Mouse (Mus musculus): ENCODE measurements around the gene Folr1. TPM values are rescaled to one million over a fixed set of nuclear protein-coding genes. Genes with fewer than 3 reads are reported as not detected.

Gene Folr1
- total RNA-seq, 2 experiments from 2014 or later: 0.74 TPM; not detected in 1

GRCm38 (mm10) chr7:101869163-101869500 is 1.5 kb downstream of the Folr1 start:
- no peak for ATAC-seq (replicated peaks; ENCODE audit: poor library complexity)

- ATAC-seq (replicated peaks; ENCODE audit: poor library complexity): peak; percentile 69
These were observed 2.1 kb downstream of the Folr1 start for GRCm38 (mm10) chr7:101868241-101869162.

- ATAC-seq (replicated peaks; ENCODE audit: poor library complexity): no peak
These were observed 3.1 kb downstream of the Folr1 start for GRCm38 (mm10) chr7:101867482-101867881.

GRCm38 (mm10) chr7:101866491-101867265 is 3.9 kb downstream of the Folr1 start:
- no peak for ATAC-seq (replicated peaks; ENCODE audit: poor library complexity)

GRCm38 (mm10) chr7:101863415-101863814 is 7.2 kb downstream of the Folr1 start, which contains the start of gene Anapc15:
Anapc15 (plus strand) TSS chr7:101863715.
- ATAC-seq (replicated peaks; ENCODE audit: poor library complexity): no peak

- ATAC-seq (replicated peaks; ENCODE audit: poor library complexity): no peak
These were observed 8.3 kb downstream of the Folr1 start for GRCm38 (mm10) chr7:101862291-101862690.

GRCm38 (mm10) chr7:101860978-101861377 is 9.6 kb downstream of the Folr1 start:
- no peak for ATAC-seq (replicated peaks; ENCODE audit: poor library complexity)

- ATAC-seq (replicated peaks; ENCODE audit: poor library complexity): peak; percentile 39; the same call in 1 of the 2 replicates
These were observed 12.2 kb downstream of the Folr1 start for GRCm38 (mm10) chr7:101858362-101858761.

GRCm38 (mm10) chr7:101857094-101857493 is 13.5 kb downstream of the Folr1 start, which contains the start of gene Folr2:
Folr2 (minus strand) TSS chr7:101857194.
- no peak for ATAC-seq (replicated peaks; ENCODE audit: poor library complexity)

GRCm38 (mm10) chr7:101853816-101854215 is 16.8 kb downstream of the Folr1 start:
- ATAC-seq (replicated peaks; ENCODE audit: poor library complexity): no peak

GRCm38 (mm10) chr7:101852846-101853245 is 17.7 kb downstream of the Folr1 start:
- no peak for ATAC-seq (replicated peaks; ENCODE audit: poor library complexity)

GRCm38 (mm10) chr7:101851689-101852088 is 18.9 kb downstream of the Folr1 start:
- ATAC-seq (replicated peaks; ENCODE audit: poor library complexity): peak; percentile 42

- peak; percentile 39 for ATAC-seq (replicated peaks; ENCODE audit: poor library complexity)
These were observed 22.7 kb downstream of the Folr1 start for GRCm38 (mm10) chr7:101847934-101848333.

- no peak for ATAC-seq (replicated peaks; ENCODE audit: poor library complexity)
These were observed 26.4 kb downstream of the Folr1 start for GRCm38 (mm10) chr7:101844186-101844585.

GRCm38 (mm10) chr7:101837606-101838471 is 32.7 kb downstream of the Folr1 start, which contains the start of gene Inppl1:
Inppl1 (minus strand) TSS chr7:101838229.
- peak; percentile 35 for ATAC-seq (replicated peaks; ENCODE audit: poor library complexity)

- no peak for ATAC-seq (replicated peaks; ENCODE audit: poor library complexity)
These were observed 33.4 kb downstream of the Folr1 start for GRCm38 (mm10) chr7:101837154-101837605.

- ATAC-seq (replicated peaks; ENCODE audit: poor library complexity): peak; percentile 51
These were observed 34.1 kb downstream of the Folr1 start for GRCm38 (mm10) chr7:101836271-101837153.

- ATAC-seq (replicated peaks; ENCODE audit: poor library complexity): no peak
These were observed 35.0 kb downstream of the Folr1 start for GRCm38 (mm10) chr7:101835457-101836109.

GRCm38 (mm10) chr7:101834903-101835302 is 35.7 kb downstream of the Folr1 start:
- no peak for ATAC-seq (replicated peaks; ENCODE audit: poor library complexity)
